Mouse (Mus musculus) limb, embryonic 14.5 days (tissue): ENCODE measurements around the gene Rasgrf2. TPM values are rescaled to one million over a fixed set of nuclear protein-coding genes. Genes with fewer than 3 reads are reported as not detected.

Source experiments
- ATAC-seq: fragments of 200-750 bp; cut with Nextera tagmentation; 2 replicates; pipeline ENCODE4 v1.8.0; 2017; ENCODE audit warnings: low read depth, moderate number of reproducible peaks, moderate TSS enrichment; ENCODE audit not compliant: low FRiP score
- DNase-seq: peaks from one replicate; pipeline ENCODE4 v3.0.0-alpha.2; 2015; ENCODE audit warnings: low spot score
- H3K27ac ChIP-seq: fragments of 300-500 bp; sonication (generic); replicated peaks from 2 replicates; pipeline ENCODE4 v1.5.1; 2014; ENCODE audit warnings: low read depth, mild to moderate bottlenecking, low read length, moderate library complexity, mixed read lengths
- H3K27me3 ChIP-seq: fragments of 300-500 bp; sonication (generic); 2 replicates; pipeline ENCODE4 v1.6.1; 2014; ENCODE audit warnings: low read length, mixed read lengths; ENCODE audit not compliant: control insufficient read depth, insufficient read depth
- H3K36me3 ChIP-seq: fragments of 300-500 bp; sonication (generic); 2 replicates; pipeline ENCODE4 v1.6.1; 2014; ENCODE audit warnings: mild to moderate bottlenecking, low read length, moderate library complexity, mixed read lengths; ENCODE audit not compliant: control insufficient read depth, insufficient read depth
- H3K4me1 ChIP-seq: fragments of 300-500 bp; sonication (generic); 2 replicates; pipeline ENCODE4 v1.6.1; 2014; ENCODE audit warnings: antibody characterized with exemption, low read length, mixed read lengths; ENCODE audit not compliant: control insufficient read depth, insufficient read depth
- H3K4me2 ChIP-seq: fragments of 300-500 bp; sonication (generic); replicated peaks from 2 replicates; pipeline ENCODE4 v1.6.1; 2014; ENCODE audit warnings: low read depth, mild to moderate bottlenecking, low read length, moderate library complexity; ENCODE audit not compliant: severe bottlenecking
- H3K4me3 ChIP-seq: fragments of 300-500 bp; sonication (generic); replicated peaks from 2 replicates; pipeline ENCODE4 v1.5.1; 2014; ENCODE audit warnings: low read length
- H3K9ac ChIP-seq: fragments of 300-500 bp; sonication (generic); 2 replicates; pipeline ENCODE4 v1.6.1; 2014; ENCODE audit warnings: mild to moderate bottlenecking, low read depth, low read length, moderate library complexity; ENCODE audit not compliant: severe bottlenecking
- H3K9me3 ChIP-seq: fragments of 300-500 bp; sonication (generic); 2 replicates; pipeline ENCODE4 v1.6.1; 2016; ENCODE audit warnings: low read length; ENCODE audit not compliant: control insufficient read depth
- POLR2A ChIP-seq: fragments of 200-500 bp; IDR thresholded peaks from 2 replicates; pipeline ENCODE4 v1.8.0; 2012; ENCODE audit warnings: inconsistent platforms, mild to moderate bottlenecking, moderate library complexity, borderline replicate concordance; ENCODE audit not compliant: insufficient read depth, insufficient read length; ENCODE audit errors: extremely low read depth
- WGBS: fragments of 180-500 bp; shearing (Covaris S2); extraction: QIAGEN DNeasy Blood & Tissue Kit; methylation state at CpG from one replicate; pipeline ENCODE4 v1.1.7; 2014; 5-methylcytosine and 5-hydroxymethylcytosine counted together
- polyA plus RNA-seq, 2 experiments: library from polyadenylated mRNA; depleted of rRNA in 1 of 2; stranded (reverse) in 1 of 2; unstranded in 1 of 2; fragments of >200 nt; fragmentation: Nextera tagmentation in 1 of 2; extraction: Ambion mirVana in 1 of 2; gene quantifications; 2 replicates each; pipeline versions ENCODE4 v1.2.1 to v1.2.3; 2012 to 2014

Gene Rasgrf2
- polyA plus RNA-seq, 2 experiments, result 0.18 to 0.57 TPM

DNA sequence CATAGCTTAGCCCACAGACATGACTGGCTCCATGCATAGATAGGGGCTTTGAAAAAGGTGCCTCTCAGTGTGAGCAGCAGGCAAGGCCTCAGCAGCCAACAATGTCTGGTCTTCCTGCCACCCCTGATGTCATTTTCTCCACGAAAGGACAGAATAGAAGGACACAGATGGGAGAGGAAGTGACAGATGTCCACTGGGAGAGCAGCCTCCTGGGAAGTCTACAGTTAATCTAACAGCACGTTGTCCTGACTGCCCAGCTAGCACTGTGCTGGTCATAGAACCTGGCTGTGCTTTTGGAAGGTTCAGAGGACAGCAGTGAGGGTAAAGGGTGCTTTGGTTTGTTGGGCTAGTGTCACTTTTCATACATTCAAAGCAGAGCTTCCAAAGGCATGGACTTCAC, 255.9 kb downstream of the Rasgrf2 start:
- no peaks in the 10 kb centered on the region for H3K9me3 ChIP-seq
- TF ChIP-seq POLR2A, result no peak
- no peaks in the 10 kb centered on the region for H3K27me3 ChIP-seq
- no peak for DNase-seq
- ATAC-seq, result no peak
- H3K27ac ChIP-seq, result no peak overlapping the region
- H3K36me3 ChIP-seq, result no peaks in the 10 kb centered on the region
- no peak overlapping the region for H3K4me3 ChIP-seq
- H3K4me1 ChIP-seq, result peaks cover 6% of the 10 kb centered on the region; the same call in 1 of the 2 replicates
- WGBS, result 52% methylated on average over 2 of the region's 2 CpGs
- no peak overlapping the region for H3K9ac ChIP-seq
- H3K4me2 ChIP-seq, result no peak overlapping the region

- H3K4me2 ChIP-seq, result no peak overlapping the region
- WGBS, result 61% methylated on average over 7 of the region's 7 CpGs
- no peak for TF ChIP-seq POLR2A
- no peaks in the 10 kb centered on the region for H3K36me3 ChIP-seq
- no peaks in the 10 kb centered on the region for H3K9me3 ChIP-seq
- H3K27ac ChIP-seq, result peak overlapping the region; percentile 55
- no peak overlapping the region for H3K4me3 ChIP-seq
- no peak for DNase-seq
- no peaks in the 10 kb centered on the region for H3K27me3 ChIP-seq
- H3K9ac ChIP-seq, result no peak overlapping the region
- H3K4me1 ChIP-seq, result peaks cover 6% of the 10 kb centered on the region; the same call in 1 of the 2 replicates
- no peak for ATAC-seq
Measured at GRCm38 (mm10) chr13:91874565-91874964, 256.9 kb downstream of the Rasgrf2 start.

DNA sequence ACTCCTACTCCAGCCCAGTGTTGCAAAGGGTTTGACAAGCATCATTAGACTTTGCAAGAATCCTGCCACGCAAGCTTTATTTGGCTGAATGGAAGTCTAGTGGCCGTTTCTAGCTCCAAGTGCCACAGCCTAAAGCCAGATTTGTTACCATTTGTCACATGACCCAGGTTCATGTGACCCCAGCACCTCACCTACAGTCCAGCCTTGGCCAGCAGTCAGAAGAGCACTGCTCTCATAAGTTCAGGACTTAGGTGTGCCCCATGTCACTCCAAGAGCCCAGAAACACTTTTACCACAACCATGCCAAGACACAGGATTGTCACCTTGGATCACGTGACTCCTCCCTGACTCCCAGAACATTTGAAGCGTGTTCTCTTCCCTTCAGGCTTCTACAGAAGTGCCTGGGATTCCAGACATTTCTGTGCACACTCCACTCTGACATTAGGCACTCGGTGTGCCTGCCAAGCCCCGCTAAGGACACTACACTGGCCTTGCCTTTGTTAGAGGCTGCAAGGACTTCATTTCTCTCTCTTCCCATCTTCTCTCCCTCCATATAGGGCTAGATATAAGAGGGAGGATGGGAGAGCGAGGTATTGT, 257.6 kb downstream of the Rasgrf2 start:
- H3K36me3 ChIP-seq, result no peaks in the 10 kb centered on the region
- 65% methylated on average over 7 of the region's 7 CpGs for WGBS
- ATAC-seq (no peak), DNase-seq (no peak)
- no peak overlapping the region for H3K4me2 ChIP-seq
- H3K27me3 ChIP-seq, result no peaks in the 10 kb centered on the region
- H3K27ac ChIP-seq, result 0 out of 2 replicates have a peak overlapping the region, but pooled peaks have one; percentile 15
- peaks cover 6% of the 10 kb centered on the region; the same call in 1 of the 2 replicates for H3K4me1 ChIP-seq
- no peaks in the 10 kb centered on the region for H3K9me3 ChIP-seq
- H3K4me3 ChIP-seq, result no peak overlapping the region
- TF ChIP-seq POLR2A, result no peak
- no peak overlapping the region for H3K9ac ChIP-seq

- TF ChIP-seq POLR2A, result no peak
- no peak overlapping the region for H3K27ac ChIP-seq
- no peaks in the 10 kb centered on the region for H3K4me1 ChIP-seq
- H3K4me2 ChIP-seq, result no peak overlapping the region
- H3K4me3 ChIP-seq, result no peak overlapping the region
- no peaks in the 10 kb centered on the region for H3K36me3 ChIP-seq
- ATAC-seq (no peak), DNase-seq (no peak)
- 91% methylated on average over 1 of the region's 1 CpGs for WGBS
- H3K27me3 ChIP-seq, result no peaks in the 10 kb centered on the region
- H3K9ac ChIP-seq, result no peak overlapping the region
- H3K9me3 ChIP-seq, result no peaks in the 10 kb centered on the region
Measured at GRCm38 (mm10) chr13:91868577-91868976, 262.9 kb downstream of the Rasgrf2 start.

DNA sequence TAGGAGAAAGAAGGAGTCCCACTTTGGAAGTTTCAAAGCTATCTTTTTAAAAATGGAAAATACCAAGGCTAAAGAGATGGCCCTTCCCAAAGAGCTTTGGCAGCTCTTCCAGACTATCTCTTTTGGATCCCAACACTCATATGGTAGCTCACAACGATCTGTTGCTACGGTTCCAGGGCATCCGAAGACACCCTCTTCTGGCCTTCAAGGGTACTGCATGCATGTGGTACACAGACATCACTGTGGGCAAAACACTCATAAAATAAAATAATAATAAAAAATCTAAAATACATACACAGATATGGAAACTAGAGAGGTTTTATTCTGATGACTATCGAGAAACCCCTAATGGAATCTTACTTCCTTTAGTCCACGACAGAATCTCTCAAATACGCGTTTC, 272.6 kb downstream of the Rasgrf2 start:
- no peaks in the 10 kb centered on the region for H3K27me3 ChIP-seq
- ATAC-seq (no peak), DNase-seq (no peak)
- H3K9me3 ChIP-seq, result no peaks in the 10 kb centered on the region
- no peak overlapping the region for H3K4me3 ChIP-seq
- H3K4me1 ChIP-seq, result no peaks in the 10 kb centered on the region
- 80% methylated on average over 7 of the region's 7 CpGs for WGBS
- no peak overlapping the region for H3K9ac ChIP-seq
- no peak overlapping the region for H3K4me2 ChIP-seq
- no peak overlapping the region for H3K27ac ChIP-seq
- no peaks in the 10 kb centered on the region for H3K36me3 ChIP-seq
- TF ChIP-seq POLR2A, result no peak
